Comparison of ENCODE assay signal across 34 mouse cellular contexts in genomic region chr10:83590801-83591200, GRCm38 (mm10). TPM values are rescaled to one million over a fixed set of nuclear protein-coding genes. Genes with fewer than 3 reads are reported as not detected.
DNase-seq lines count a peak whose midpoint lies in the region; ATAC-seq and TF ChIP-seq lines count a peak whose summit lies in the region.
"Had no signal": no experiment of that assay in that cellular context is flagged by ENCODE, and none has a peak within 500 bp of the region (broad histone marks: within the 10 kb centered on the region; RNA-seq: fewer than 3 reads in every experiment).

No protein-coding gene starts in this region.

- no peak for ATAC-seq in embryonic facial prominence, embryonic 14.5 days (ENCODE audit: low read depth)
- 0 out of 2 replicates have a peak, but pooled peaks have one; percentile 20 for ATAC-seq in frontal cortex, adult (ENCODE audit: low TSS enrichment)
- no peak for ATAC-seq in midbrain, postnatal 0 days (ENCODE audit: low FRiP score)
- no peak for ATAC-seq in inflammation-experienced regulatory T-cells, adult 6 months
- ATAC-seq: forebrain, embryonic 15.5 days; intestine, embryonic 16.5 days; Patski had no signal

- no peak for TF ChIP-seq CTCF in midbrain, postnatal 0 days (IDR thresholded peaks at IDR 0.05)

- H3K36me3 ChIP-seq in embryonic facial prominence, embryonic 14.5 days (ENCODE audit: control insufficient read depth, insufficient read depth, low read length): peaks cover 86% of the 10 kb centered on the region
- H3K36me3 ChIP-seq in embryonic facial prominence, embryonic 10.5 days (replicated peaks): peaks cover 97% of the 10 kb centered on the region
- peaks cover 52% of the 10 kb centered on the region for H3K36me3 ChIP-seq in midbrain, postnatal 0 days (ENCODE audit: insufficient read depth, low read length)
- peaks cover 96% of the 10 kb centered on the region for H3K36me3 ChIP-seq in midbrain, embryonic 10.5 days

- H3K27ac ChIP-seq in embryonic facial prominence, embryonic 14.5 days (replicated peaks; ENCODE audit: low read depth, low read length): no peak overlapping the region
- no peak overlapping the region for H3K27ac ChIP-seq in embryonic facial prominence, embryonic 10.5 days (replicated peaks)
- H3K27ac ChIP-seq in midbrain, postnatal 0 days (ENCODE audit: low read depth, low read length): no peak overlapping the region
- no peak overlapping the region for H3K27ac ChIP-seq in midbrain, embryonic 10.5 days (replicated peaks)
- H3K27ac ChIP-seq: embryonic facial prominence, embryonic 13.5 days; forebrain, embryonic 10.5 days; forebrain, embryonic 15.5 days; heart, adult 2 months; heart, embryonic 10.5 days; heart, embryonic 13.5 days; hindbrain, embryonic 12.5 days; hindbrain, embryonic 15.5 days had no signal

- no peaks in the 10 kb centered on the region for H3K9me3 ChIP-seq in embryonic facial prominence, embryonic 14.5 days (ENCODE audit: control insufficient read depth, low read length)
- no peaks in the 10 kb centered on the region for H3K9me3 ChIP-seq in embryonic facial prominence, embryonic 10.5 days
- H3K9me3 ChIP-seq in midbrain, postnatal 0 days (ENCODE audit: low read length): no peaks in the 10 kb centered on the region
- no peaks in the 10 kb centered on the region for H3K9me3 ChIP-seq in midbrain, embryonic 10.5 days (replicated peaks)
- H3K9me3 ChIP-seq: embryonic facial prominence, embryonic 13.5 days; forebrain, embryonic 10.5 days; forebrain, embryonic 15.5 days; G1E; heart, embryonic 10.5 days; heart, embryonic 13.5 days; hindbrain, embryonic 12.5 days; hindbrain, embryonic 15.5 days had no signal

- H3K9ac ChIP-seq in embryonic facial prominence, embryonic 14.5 days (ENCODE audit: low read depth, low read length): no peak overlapping the region
- no peak overlapping the region for H3K9ac ChIP-seq in midbrain, postnatal 0 days (replicated peaks; ENCODE audit: low read length, poor library complexity, severe bottlenecking)
- H3K9ac ChIP-seq: embryonic facial prominence, embryonic 13.5 days; forebrain, embryonic 15.5 days; heart, embryonic 13.5 days; hindbrain, embryonic 12.5 days; hindbrain, embryonic 15.5 days had no signal

- no peak overlapping the region for H3K4me3 ChIP-seq in embryonic facial prominence, embryonic 14.5 days (ENCODE audit: low read depth, low read length)
- no peak overlapping the region for H3K4me3 ChIP-seq in embryonic facial prominence, embryonic 10.5 days
- H3K4me3 ChIP-seq in midbrain, postnatal 0 days (ENCODE audit: low read depth, low read length): no peak overlapping the region
- no peak overlapping the region for H3K4me3 ChIP-seq in midbrain, embryonic 10.5 days
- H3K4me3 ChIP-seq: embryonic facial prominence, embryonic 13.5 days; forebrain, embryonic 10.5 days; forebrain, embryonic 15.5 days; heart, adult 2 months; heart, embryonic 10.5 days; heart, embryonic 13.5 days; hindbrain, embryonic 12.5 days; hindbrain, embryonic 15.5 days had no signal

- peak; percentile 35 for DNase-seq in embryonic facial prominence, embryonic 14.5 days (ENCODE audit: low spot score)
- no peak for DNase-seq in embryonic facial prominence, embryonic 10.5 days (ENCODE audit: low spot score)
- DNase-seq in frontal cortex, postnatal 36 days (ENCODE audit: low spot score in 2 of 2): no peak
- peak; percentile 35 for DNase-seq in midbrain, postnatal 0 days (ENCODE audit: low spot score)
- DNase-seq in midbrain, embryonic 10.5 days (ENCODE audit: low spot score): no peak
- peak; percentile 56 for DNase-seq in naive thymus-derived CD4-positive, alpha-beta T cell, adult 2 months (ENCODE audit: low read depth)
- DNase-seq: adrenal gland, adult 2 months; adrenal gland, postnatal 14 days; B cell, adult 2 months; cerebellum, adult 2 months; cerebellum, adult 9-11 months; cerebellum, postnatal 25 days; gastrocnemius, postnatal 10 days; gastrocnemius, postnatal 36 days; heart, adult 2 months; heart, postnatal 14 days; heart, postnatal 4 days; kidney, adult 18-20 months; kidney, adult 9 months had no signal

- no peaks in the 10 kb centered on the region for H3K27me3 ChIP-seq in embryonic facial prominence, embryonic 14.5 days (replicated peaks; ENCODE audit: control insufficient read depth, insufficient read depth, low read length)
- H3K27me3 ChIP-seq in embryonic facial prominence, embryonic 10.5 days (replicated peaks; ENCODE audit: low read depth, poor library complexity, severe bottlenecking): no peaks in the 10 kb centered on the region
- no peaks in the 10 kb centered on the region for H3K27me3 ChIP-seq in midbrain, postnatal 0 days (ENCODE audit: insufficient read depth, low read length)
- no peaks in the 10 kb centered on the region for H3K27me3 ChIP-seq in midbrain, embryonic 10.5 days (ENCODE audit: low read depth, poor library complexity, severe bottlenecking)
- H3K27me3 ChIP-seq: CH12.LX; embryonic facial prominence, embryonic 13.5 days; forebrain, embryonic 15.5 days; heart, embryonic 13.5 days; hindbrain, embryonic 12.5 days; hindbrain, embryonic 15.5 days; Patski had no signal

- no peak overlapping the region for H3K4me2 ChIP-seq in embryonic facial prominence, embryonic 14.5 days (ENCODE audit: low read depth, low read length)
- H3K4me2 ChIP-seq in midbrain, postnatal 0 days (ENCODE audit: low read depth, low read length, poor library complexity, severe bottlenecking): no peak overlapping the region
- H3K4me2 ChIP-seq: embryonic facial prominence, embryonic 13.5 days; forebrain, embryonic 15.5 days; heart, embryonic 13.5 days; hindbrain, embryonic 12.5 days; hindbrain, embryonic 15.5 days had no signal

- no peaks in the 10 kb centered on the region for H3K4me1 ChIP-seq in embryonic facial prominence, embryonic 14.5 days (ENCODE audit: control insufficient read depth, insufficient read depth, low read length)
- H3K4me1 ChIP-seq in embryonic facial prominence, embryonic 10.5 days: no peaks in the 10 kb centered on the region
- no peaks in the 10 kb centered on the region for H3K4me1 ChIP-seq in midbrain, postnatal 0 days (ENCODE audit: insufficient read depth, low read length)
- no peaks in the 10 kb centered on the region for H3K4me1 ChIP-seq in midbrain, embryonic 10.5 days
- H3K4me1 ChIP-seq: embryonic facial prominence, embryonic 13.5 days; forebrain, embryonic 10.5 days; forebrain, embryonic 15.5 days; heart, embryonic 10.5 days; heart, embryonic 13.5 days; hindbrain, embryonic 12.5 days; hindbrain, embryonic 15.5 days had no signal

- 82% methylated on average over 6 of the region's 6 CpGs for WGBS in embryonic facial prominence, embryonic 14.5 days
- WGBS in embryonic facial prominence, embryonic 10.5 days: 94% methylated on average over 6 of the region's 6 CpGs
- 60% methylated on average over 6 of the region's 6 CpGs for WGBS in midbrain, postnatal 0 days
- WGBS in midbrain, embryonic 10.5 days: 93% methylated on average over 6 of the region's 6 CpGs

RNA-seq across cellular contexts. Expression of gene Washc4, which starts 47.2 kb away (rescaled TPM):
- 41.4 and 42.9 TPM in 2 replicates for polyA plus RNA-seq in embryonic facial prominence, embryonic 14.5 days (2014; fragmentation: Nextera tagmentation; extraction: Ambion mirVana)
- 40.7 TPM in 2 replicates for polyA plus RNA-seq in embryonic facial prominence, embryonic 10.5 days (2016; fragmentation: Nextera tagmentation; extraction: Ambion mirVana)
- total RNA-seq in midbrain, postnatal 0 days (2014; rRNA removed): 16.5 and 25.4 TPM in 2 replicates
- polyA plus RNA-seq in midbrain, postnatal 0 days (2015; fragmentation: Nextera tagmentation; extraction: Ambion mirVana): 21.8 and 22.1 TPM in 2 replicates
- polyA plus RNA-seq in midbrain, embryonic 10.5 days (2016; fragmentation: Nextera tagmentation; extraction: Ambion mirVana): 38.5 and 40.6 TPM in 2 replicates
- 10 to 100 TPM; 25.8 to 28.8 (median 26.2) TPM for polyA plus RNA-seq in inflammation-experienced regulatory T-cells, adult 6 months (2017; shearing (Covaris generic))

RNA-seq across cellular contexts. Expression of gene Aldh1l2, which starts 56.9 kb away (rescaled TPM):
- 5.6 and 6.5 TPM in 2 replicates for polyA plus RNA-seq in embryonic facial prominence, embryonic 14.5 days (2014; fragmentation: Nextera tagmentation; extraction: Ambion mirVana)
- polyA plus RNA-seq in embryonic facial prominence, embryonic 10.5 days (2016; fragmentation: Nextera tagmentation; extraction: Ambion mirVana): 1.7 and 2.1 TPM in 2 replicates
- 21.5 and 27.4 TPM in 2 replicates for total RNA-seq in midbrain, postnatal 0 days (2014; rRNA removed)
- 8.7 and 10.8 TPM in 2 replicates for polyA plus RNA-seq in midbrain, postnatal 0 days (2015; fragmentation: Nextera tagmentation; extraction: Ambion mirVana)
- polyA plus RNA-seq in midbrain, embryonic 10.5 days (2016; fragmentation: Nextera tagmentation; extraction: Ambion mirVana): 2.0 and 5.0 TPM in 2 replicates
- polyA plus RNA-seq in inflammation-experienced regulatory T-cells, adult 6 months (2017; shearing (Covaris generic)): not detected
- total RNA-seq: common myeloid progenitor, adult 5-6 weeks; granulocyte monocyte progenitor cell, adult 5-6 weeks had no signal
- polyA plus RNA-seq: G1E had no signal

RNA-seq across cellular contexts. Expression of gene Appl2, which starts 57.7 kb away (rescaled TPM):
- 37.7 and 39.5 TPM in 2 replicates for polyA plus RNA-seq in embryonic facial prominence, embryonic 14.5 days (2014; fragmentation: Nextera tagmentation; extraction: Ambion mirVana)
- 39.6 and 40.6 TPM in 2 replicates for polyA plus RNA-seq in embryonic facial prominence, embryonic 10.5 days (2016; fragmentation: Nextera tagmentation; extraction: Ambion mirVana)
- total RNA-seq in midbrain, postnatal 0 days (2014; rRNA removed): 54.5 and 57.4 TPM in 2 replicates
- 40.7 and 42.1 TPM in 2 replicates for polyA plus RNA-seq in midbrain, postnatal 0 days (2015; fragmentation: Nextera tagmentation; extraction: Ambion mirVana)
- 30.8 and 37.0 TPM in 2 replicates for polyA plus RNA-seq in midbrain, embryonic 10.5 days (2016; fragmentation: Nextera tagmentation; extraction: Ambion mirVana)
- polyA plus RNA-seq in inflammation-experienced regulatory T-cells, adult 6 months (2017; shearing (Covaris generic)): 1 to 10 TPM; 4.7 to 5.7 (median 4.8) TPM

Comparison
In these comparisons a context has a peak if more than half of its experiments do, and no peak if none do; other contexts are left out.
1. DNase-seq: peak in embryonic facial prominence, embryonic 14.5 days (single experiment), midbrain, postnatal 0 days (single experiment) and naive thymus-derived CD4-positive, alpha-beta T cell, adult 2 months (single experiment); none in embryonic facial prominence, embryonic 10.5 days (single experiment), frontal cortex, postnatal 36 days (0 of 2) and midbrain, embryonic 10.5 days (single experiment).